Mouse (Mus musculus) ES-E14 (cell line): ENCODE measurements around the gene Hmga1b.

ENCODE experiments used
- CHD2 ChIP-seq: IDR thresholded peaks from 2 replicates; pipeline ENCODE4 v1.6.1; 2014; ENCODE audit warnings: mild to moderate bottlenecking, low read depth, low read length, inconsistent platforms
- HCFC1 ChIP-seq: IDR thresholded peaks from 2 replicates; pipeline ENCODE4 v1.6.1; 2012; ENCODE audit warnings: low read length, inconsistent platforms, borderline replicate concordance; ENCODE audit not compliant: insufficient read depth
- ZNF384 ChIP-seq: IDR thresholded peaks from 2 replicates; pipeline ENCODE4 v1.6.1; 2012; ENCODE audit warnings: low read depth, low read length, inconsistent platforms

GRCm38 (mm10) chr11:120722067-120722630 lies 40.4 kb upstream of the Hmga1b start:
- TF ChIP-seq HCFC1 = no peak
- no peak for TF ChIP-seq ZNF384
- TF ChIP-seq CHD2 = no peak
